Mouse (Mus musculus) hindlimb bud, embryonic 11.5 days (tissue): ENCODE results near the gene Arhgef7.
A peak's percentile ranks its signal among the peaks of the same experiment; 100 is the strongest.

ENCODE experiments used
- DNase-seq: peaks from one replicate; pipeline ENCODE4 v3.0.0-alpha.2; 2012; ENCODE audit warnings: low read depth, low spot score; ENCODE audit errors: extremely low spot score

Arhgef7 gene

GRCm38 (mm10) chr8:11727651-11728481, at the start of gene Arhgef7:
Gene Arhgef7 (plus strand): TSS chr8:11727721.
- DNase-seq: no peak

GRCm38 (mm10) chr8:11684558-11684957, 43.0 kb upstream of the Arhgef7 start:
- DNase-seq: no peak

GRCm38 (mm10) chr8:11687251-11687650, 40.3 kb upstream of the Arhgef7 start:
- no peak for DNase-seq

GRCm38 (mm10) chr8:11689945-11690344, 37.6 kb upstream of the Arhgef7 start:
- DNase-seq: no peak

- DNase-seq: no peak
Observed at GRCm38 (mm10) chr8:11691284-11691683, 36.2 kb upstream of the Arhgef7 start.

- DNase-seq: no peak
Observed at GRCm38 (mm10) chr8:11691761-11692160, 35.8 kb upstream of the Arhgef7 start.

- no peak for DNase-seq
Observed at GRCm38 (mm10) chr8:11692455-11692854, 35.1 kb upstream of the Arhgef7 start.

GRCm38 (mm10) chr8:11693972-11694371, 33.5 kb upstream of the Arhgef7 start:
- DNase-seq: no peak

- DNase-seq: no peak
Observed at GRCm38 (mm10) chr8:11696176-11696575, 31.3 kb upstream of the Arhgef7 start.

- no peak for DNase-seq
Observed at GRCm38 (mm10) chr8:11697467-11697866, 30.1 kb upstream of the Arhgef7 start.

GRCm38 (mm10) chr8:11699442-11700001, 28.0 kb upstream of the Arhgef7 start:
- no peak for DNase-seq

GRCm38 (mm10) chr8:11700060-11701032, 27.2 kb upstream of the Arhgef7 start:
- DNase-seq: peak; percentile 33

- no peak for DNase-seq
Observed at GRCm38 (mm10) chr8:11701033-11701362, 26.5 kb upstream of the Arhgef7 start, which contains the start of gene 1700016D06Rik. Gene 1700016D06Rik (minus strand): TSS chr8:11701063.

- no peak for DNase-seq
Observed at GRCm38 (mm10) chr8:11701428-11701827, 26.1 kb upstream of the Arhgef7 start.

GRCm38 (mm10) chr8:11703789-11704188, 23.7 kb upstream of the Arhgef7 start:
- DNase-seq: no peak

GRCm38 (mm10) chr8:11704716-11705420, 22.7 kb upstream of the Arhgef7 start:
- DNase-seq: no peak

- DNase-seq: no peak
Observed at GRCm38 (mm10) chr8:11705818-11706217, 21.7 kb upstream of the Arhgef7 start.

- DNase-seq: no peak
Observed at GRCm38 (mm10) chr8:11707701-11708100, 19.8 kb upstream of the Arhgef7 start.

GRCm38 (mm10) chr8:11708815-11709214, 18.7 kb upstream of the Arhgef7 start:
- DNase-seq: no peak

GRCm38 (mm10) chr8:11709542-11709941, 18.0 kb upstream of the Arhgef7 start:
- no peak for DNase-seq

- no peak for DNase-seq
Observed at GRCm38 (mm10) chr8:11710415-11710814, 17.1 kb upstream of the Arhgef7 start.
